23 mouse cellular contexts compared by ENCODE assay signal in the genomic region with DNA sequence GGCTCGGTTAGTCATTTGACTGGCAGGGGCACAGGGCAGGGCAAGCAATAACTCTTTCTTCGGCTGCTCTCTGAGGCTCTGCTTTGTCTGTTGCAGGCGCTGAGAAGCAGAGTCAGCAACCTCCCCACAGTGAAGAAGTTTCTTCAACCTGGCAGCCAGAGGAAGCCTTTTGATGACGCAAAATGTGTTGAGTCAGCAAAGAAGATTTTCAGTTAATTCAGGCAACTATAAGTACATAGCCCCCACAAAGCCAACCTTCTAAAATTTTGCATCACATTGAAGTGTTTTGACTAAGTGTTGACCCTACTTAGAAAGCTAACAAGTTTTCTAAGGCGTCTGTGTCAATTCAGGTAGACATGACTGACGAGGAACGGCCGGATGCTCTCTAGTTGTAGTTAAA. TPM values are rescaled to one million over a fixed set of nuclear protein-coding genes. Genes with fewer than 3 reads are reported as not detected.
"Had no signal": no experiment of that assay in that cellular context is flagged by ENCODE, and none has a peak within 500 bp of the region (broad histone marks: within the 10 kb centered on the region; RNA-seq: fewer than 3 reads in every experiment).

No protein-coding gene starts in this region.

- H3K27me3 ChIP-seq: heart, embryonic 12.5 days; hindbrain, embryonic 13.5 days; hindbrain, embryonic 15.5 days; intestine, embryonic 15.5 days; limb, embryonic 12.5 days; liver, embryonic 12.5 days had no signal

- H3K36me3 ChIP-seq: heart, embryonic 10.5 days; heart, embryonic 12.5 days; hindbrain, embryonic 13.5 days; hindbrain, embryonic 15.5 days; intestine, embryonic 15.5 days; limb, embryonic 10.5 days; limb, embryonic 12.5 days; liver, embryonic 12.5 days had no signal

- H3K9ac ChIP-seq: heart, embryonic 12.5 days; hindbrain, embryonic 13.5 days; hindbrain, embryonic 15.5 days; intestine, embryonic 15.5 days; limb, embryonic 12.5 days; liver, embryonic 12.5 days had no signal

- ATAC-seq: hindbrain, postnatal 0 days; intestine, embryonic 15.5 days; intestine, postnatal 0 days; liver, embryonic 12.5 days had no signal

- DNase-seq: gastrocnemius, postnatal 14 days; gastrocnemius, postnatal 36 days; heart, adult 18-20 months; heart, postnatal 10 days; kidney, adult 18-20 months; kidney, adult 8-10 months; kidney, postnatal 10 days; kidney, postnatal 25 days; kidney, postnatal 4 days; liver had no signal

- H3K9me3 ChIP-seq: heart, embryonic 10.5 days; heart, embryonic 12.5 days; hindbrain, embryonic 13.5 days; hindbrain, embryonic 15.5 days; intestine, embryonic 15.5 days; limb, embryonic 10.5 days; limb, embryonic 12.5 days; liver, embryonic 12.5 days had no signal

- H3K4me2 ChIP-seq: heart, embryonic 12.5 days; hindbrain, embryonic 13.5 days; hindbrain, embryonic 15.5 days; intestine, embryonic 15.5 days; limb, embryonic 12.5 days; liver, embryonic 12.5 days had no signal

- H3K4me3 ChIP-seq: heart, embryonic 10.5 days; heart, embryonic 12.5 days; hindbrain, embryonic 13.5 days; hindbrain, embryonic 15.5 days; intestine, embryonic 15.5 days; layer of hippocampus, adult 2 months; left cerebral cortex, adult 2 months; limb, embryonic 10.5 days; limb, embryonic 12.5 days; liver, embryonic 12.5 days had no signal

- H3K4me1 ChIP-seq: heart, embryonic 10.5 days; heart, embryonic 12.5 days; hindbrain, embryonic 13.5 days; hindbrain, embryonic 15.5 days; intestine, embryonic 15.5 days; limb, embryonic 10.5 days; limb, embryonic 12.5 days; liver, embryonic 12.5 days had no signal

- H3K27ac ChIP-seq: heart, embryonic 10.5 days; hindbrain, embryonic 13.5 days; hindbrain, embryonic 15.5 days; hindbrain, postnatal 0 days; intestine, embryonic 15.5 days; layer of hippocampus, adult 2 months; left cerebral cortex, adult 2 months; limb, embryonic 10.5 days; limb, embryonic 12.5 days; liver, embryonic 12.5 days had no signal

RNA-seq across cellular contexts. Expression of gene Gsta3, which starts 24.4 kb away (rescaled TPM):
- total RNA-seq: gastrocnemius, postnatal 14 days; hematopoietic stem cell, adult 5-6 weeks had no signal
- polyA plus RNA-seq: limb, embryonic 10.5 days had no signal
